Mouse (Mus musculus): ENCODE results near the gene Usb1. TPM values are rescaled to one million over a fixed set of nuclear protein-coding genes. Genes with fewer than 3 reads are reported as not detected.

The Usb1 gene
- polyA plus RNA-seq, 1 experiment from 2014 or later, result 40.9 TPM

GRCm38 (mm10) chr8:95351461-95351860, 19.4 kb downstream of the Usb1 start:
- Histone ChIP-seq H3K4me3 (ENCODE audit: inconsistent target) (no peak overlapping the region), H3K27ac (no peak overlapping the region), H3K36me3 (ENCODE audit: inconsistent target) (peaks cover 16% of the 10 kb centered on the region; the same call in 1 of the 2 replicates), H3K79me2 (ENCODE audit: inconsistent target) (no peaks in the 10 kb centered on the region)
- 14% methylated on average over 15 of the region's 15 CpGs for WGBS (ENCODE audit: missing documents)

- Histone ChIP-seq H3K79me2 (ENCODE audit: inconsistent target) (no peaks in the 10 kb centered on the region), H3K36me3 (ENCODE audit: inconsistent target) (peaks cover 7% of the 10 kb centered on the region; the same call in 1 of the 2 replicates), H3K27ac (no peak within 1 kb of the TSS), H3K4me3 (ENCODE audit: inconsistent target) (no peak within 1 kb of the TSS)
- WGBS (ENCODE audit: missing documents), result under 1% methylated on average over 66 of the region's 80 CpGs
Observed at GRCm38 (mm10) chr8:95352151-95352870, 20.2 kb downstream of the Usb1 start, which contains the start of gene Mmp15. Mmp15 (plus strand) TSS chr8:95352268.

GRCm38 (mm10) chr8:95352871-95353866, 21.1 kb downstream of the Usb1 start:
- Histone ChIP-seq H3K27ac (no peak overlapping the region), H3K4me3 (ENCODE audit: inconsistent target) (no peak overlapping the region), H3K36me3 (ENCODE audit: inconsistent target) (no peaks in the 10 kb centered on the region), H3K79me2 (ENCODE audit: inconsistent target) (no peaks in the 10 kb centered on the region)
- 14% methylated on average over 61 of the region's 62 CpGs for WGBS (ENCODE audit: missing documents)

- H3K27ac ChIP-seq, result no peak overlapping the region
- 95% methylated on average over 2 of the region's 2 CpGs for WGBS (ENCODE audit: missing documents)
- no peaks in the 10 kb centered on the region for H3K36me3 ChIP-seq (ENCODE audit: inconsistent target)
- no peak overlapping the region for H3K4me3 ChIP-seq (ENCODE audit: inconsistent target)
- no peaks in the 10 kb centered on the region for H3K79me2 ChIP-seq (ENCODE audit: inconsistent target)
Observed at GRCm38 (mm10) chr8:95354606-95355005, 22.5 kb downstream of the Usb1 start.

GRCm38 (mm10) chr8:95358550-95359411, 26.7 kb downstream of the Usb1 start:
- no peaks in the 10 kb centered on the region for H3K36me3 ChIP-seq (ENCODE audit: inconsistent target)
- WGBS (ENCODE audit: missing documents), result 84% methylated on average over 6 of the region's 8 CpGs
- H3K27ac ChIP-seq, result no peak overlapping the region
- H3K79me2 ChIP-seq (ENCODE audit: inconsistent target), result no peaks in the 10 kb centered on the region
- H3K4me3 ChIP-seq (ENCODE audit: inconsistent target), result no peak overlapping the region

GRCm38 (mm10) chr8:95360181-95361015, 28.3 kb downstream of the Usb1 start:
- Histone ChIP-seq H3K79me2 (ENCODE audit: inconsistent target) (no peaks in the 10 kb centered on the region), H3K27ac (no peak overlapping the region), H3K4me3 (ENCODE audit: inconsistent target) (no peak overlapping the region), H3K36me3 (ENCODE audit: inconsistent target) (no peaks in the 10 kb centered on the region)
- 68% methylated on average over 7 of the region's 7 CpGs for WGBS (ENCODE audit: missing documents)

GRCm38 (mm10) chr8:95361016-95361341, 28.9 kb downstream of the Usb1 start:
- no peak overlapping the region for H3K27ac ChIP-seq
- WGBS (ENCODE audit: missing documents), result 100% methylated on average over 3 of the region's 3 CpGs
- H3K4me3 ChIP-seq (ENCODE audit: inconsistent target), result no peak overlapping the region
- no peaks in the 10 kb centered on the region for H3K79me2 ChIP-seq (ENCODE audit: inconsistent target)
- no peaks in the 10 kb centered on the region for H3K36me3 ChIP-seq (ENCODE audit: inconsistent target)

- Histone ChIP-seq H3K27ac (no peak overlapping the region), H3K4me3 (ENCODE audit: inconsistent target) (no peak overlapping the region), H3K79me2 (ENCODE audit: inconsistent target) (no peaks in the 10 kb centered on the region), H3K36me3 (ENCODE audit: inconsistent target) (no peaks in the 10 kb centered on the region)
- 75% methylated on average over 6 of the region's 6 CpGs for WGBS (ENCODE audit: missing documents)
Observed at GRCm38 (mm10) chr8:95362272-95362671, 30.2 kb downstream of the Usb1 start.

- Histone ChIP-seq H3K79me2 (ENCODE audit: inconsistent target) (no peaks in the 10 kb centered on the region), H3K36me3 (ENCODE audit: inconsistent target) (no peaks in the 10 kb centered on the region), H3K4me3 (ENCODE audit: inconsistent target) (no peak overlapping the region), H3K27ac (no peak overlapping the region)
- 97% methylated on average over 2 of the region's 2 CpGs for WGBS (ENCODE audit: missing documents)
Observed at GRCm38 (mm10) chr8:95363849-95364248, 31.8 kb downstream of the Usb1 start.

GRCm38 (mm10) chr8:95369581-95370326, 37.7 kb downstream of the Usb1 start:
- Histone ChIP-seq H3K27ac (no peak overlapping the region), H3K36me3 (ENCODE audit: inconsistent target) (no peaks in the 10 kb centered on the region), H3K79me2 (ENCODE audit: inconsistent target) (no peaks in the 10 kb centered on the region), H3K4me3 (ENCODE audit: inconsistent target) (no peak overlapping the region)
- WGBS (ENCODE audit: missing documents), result 29% methylated on average over 19 of the region's 20 CpGs

- 91% methylated on average over 12 of the region's 12 CpGs for WGBS (ENCODE audit: missing documents)
- H3K36me3 ChIP-seq (ENCODE audit: inconsistent target), result no peaks in the 10 kb centered on the region
Observed at GRCm38 (mm10) chr8:95373389-95374002, 41.4 kb downstream of the Usb1 start.

GRCm38 (mm10) chr8:95374429-95374828, 42.3 kb downstream of the Usb1 start:
- Histone ChIP-seq H3K36me3 (ENCODE audit: inconsistent target) (no peaks in the 10 kb centered on the region), H3K4me3 (ENCODE audit: inconsistent target) (no peak overlapping the region), H3K27ac (no peak overlapping the region), H3K79me2 (ENCODE audit: inconsistent target) (no peaks in the 10 kb centered on the region)
- 63% methylated on average over 3 of the region's 3 CpGs for WGBS (ENCODE audit: missing documents)

More at GRCm38 (mm10) chr8:95373389-95374002, 41.4 kb downstream of the Usb1 start:
- H3K4me3 ChIP-seq (ENCODE audit: inconsistent target), result no peak overlapping the region
- H3K27ac ChIP-seq, result no peak overlapping the region
- H3K79me2 ChIP-seq (ENCODE audit: inconsistent target), result no peaks in the 10 kb centered on the region

Data from macrophage (primary cell).